Mouse (Mus musculus) MEL (cell line): Measurements from ENCODE around the gene Urah.

ENCODE experiments used
- E2F4 ChIP-seq: IDR thresholded peaks from 2 replicates; pipeline ENCODE4 v1.6.1; 2011; ENCODE audit warnings: low read depth, low read length, improper control_type of control experiment, borderline replicate concordance
- ELF1 ChIP-seq: IDR thresholded peaks from 2 replicates; pipeline ENCODE4 v1.6.1; 2014; ENCODE audit warnings: low read depth, mild to moderate bottlenecking, inconsistent platforms, low read length, improper control_type of control experiment, moderate library complexity
- MAX ChIP-seq: IDR thresholded peaks from 2 replicates; pipeline ENCODE4 v1.6.1; 2011; ENCODE audit warnings: low read length, improper control_type of control experiment
- POLR2A ChIP-seq, 2 experiments: IDR thresholded peaks; 2 replicates each; pipeline ENCODE4 v1.6.1; 2011 to 2012; ENCODE audit warnings: low read length in 2 of 2, mild to moderate bottlenecking in 2 of 2, control low read depth in 1 of 2, improper control_type of control experiment in 1 of 2, low read depth in 1 of 2, moderate library complexity in 1 of 2; ENCODE audit not compliant: control insufficient read depth in 1 of 2, insufficient read depth in 1 of 2, poor library complexity in 1 of 2
- RCOR1 ChIP-seq: IDR thresholded peaks from 2 replicates; pipeline ENCODE4 v1.6.1; 2012; ENCODE audit warnings: low read depth, mild to moderate bottlenecking, inconsistent platforms, low read length, improper control_type of control experiment
- TBP ChIP-seq: IDR thresholded peaks from 2 replicates; pipeline ENCODE4 v1.8.0; 2011; ENCODE audit warnings: low read depth, low read length, improper control_type of control experiment

DNA sequence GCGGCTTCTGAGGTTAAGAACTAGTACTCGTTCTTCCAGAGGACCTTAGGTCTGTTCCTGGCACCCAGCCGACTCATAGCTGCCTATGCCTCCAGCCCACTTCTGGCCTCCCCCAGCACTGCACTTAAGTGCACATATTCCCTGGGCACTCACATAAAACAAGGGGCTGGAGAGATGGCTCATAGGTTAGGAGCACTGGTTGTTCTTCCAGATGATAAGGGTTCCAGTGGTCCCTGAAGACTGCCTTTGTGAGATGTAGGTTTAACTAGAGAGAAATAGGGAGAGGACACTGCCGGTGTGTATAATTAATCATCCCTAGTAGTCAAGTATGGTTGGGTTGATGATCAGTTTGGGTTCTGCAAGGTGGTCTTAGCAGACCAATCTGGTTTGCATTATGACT lies 12.1 kb upstream of the Urah start:
- TF ChIP-seq TBP (no peak), RCOR1 (no peak), POLR2A (IDR thresholded peaks at IDR 0.05; ENCODE audit: control insufficient read depth in 1 of 2, insufficient read depth in 1 of 2, low read depth in 1 of 2, low read length in 2 of 2, poor library complexity in 1 of 2) (no peak), MAX (no peak), E2F4 (no peak), ELF1 (no peak)
